Mouse (Mus musculus) ES-Bruce4 (cell line): ENCODE measurements around the gene Ube2z.

Source experiments
- CTCF ChIP-seq: IDR thresholded peaks from one replicate; pipeline ENCODE4 v1.8.1; 2011; ENCODE audit warnings: low read depth, low read length
- EP300 ChIP-seq: IDR thresholded peaks from 2 replicates; pipeline ENCODE4 v1.6.1; 2011; ENCODE audit warnings: low read depth, low read length; ENCODE audit not compliant: insufficient read depth
- POLR2A ChIP-seq: IDR thresholded peaks from one replicate; pipeline ENCODE4 v1.8.1; 2011; ENCODE audit warnings: low read length; ENCODE audit not compliant: insufficient read depth

GRCm38 (mm10) chr11:96091073-96091472 lies 25.9 kb upstream of the Ube2z start:
- TF ChIP-seq CTCF (peak; percentile 36), POLR2A (no peak), EP300 (no peak)
